Mouse (Mus musculus) 3T3-L1 (cell line): Measurements from ENCODE around the gene Best2.

Experiments
- DNase-seq: peaks from one replicate; pipeline ENCODE4 v3.0.0-alpha.2; 2015; ENCODE audit warnings: low read depth, low spot score

The Best2 gene

GRCm38 (mm10) chr8:84982499-84983011 lies 31.8 kb downstream of the Best2 start:
- DNase-seq, result peak; percentile 36

- peak; percentile 15 for DNase-seq
Measured at GRCm38 (mm10) chr8:84981644-84982498, 32.5 kb downstream of the Best2 start.

- peak; percentile 98 for DNase-seq
Measured at GRCm38 (mm10) chr8:84980622-84981358, 33.5 kb downstream of the Best2 start.

- DNase-seq, result peak; percentile 99
Measured at GRCm38 (mm10) chr8:84979599-84980421, 34.5 kb downstream of the Best2 start.

- peak; percentile 96 for DNase-seq
Measured at GRCm38 (mm10) chr8:84978248-84978940, 35.9 kb downstream of the Best2 start, which contains the start of gene Junb. Gene Junb (minus strand): TSS chr8:84978718.

GRCm38 (mm10) chr8:84977435-84978247 lies 36.7 kb downstream of the Best2 start:
- DNase-seq, result peak; percentile 78

- peak; percentile 56 for DNase-seq
Measured at GRCm38 (mm10) chr8:84976763-84977434, 37.4 kb downstream of the Best2 start.

- DNase-seq, result peak; percentile 97
Measured at GRCm38 (mm10) chr8:84976031-84976762, 38.1 kb downstream of the Best2 start.

- peak; percentile 90 for DNase-seq
Measured at GRCm38 (mm10) chr8:84975434-84975833, 38.9 kb downstream of the Best2 start.

- peak; percentile 61 for DNase-seq
Measured at GRCm38 (mm10) chr8:84974543-84975142, 39.7 kb downstream of the Best2 start.

GRCm38 (mm10) chr8:84973803-84974542 lies 40.4 kb downstream of the Best2 start:
- peak; percentile 90 for DNase-seq

GRCm38 (mm10) chr8:84973079-84973478 lies 41.3 kb downstream of the Best2 start:
- DNase-seq, result no peak

GRCm38 (mm10) chr8:84970913-84971312 lies 43.4 kb downstream of the Best2 start:
- DNase-seq, result no peak

- no peak for DNase-seq
Measured at GRCm38 (mm10) chr8:84970135-84970790, 44.1 kb downstream of the Best2 start.

GRCm38 (mm10) chr8:84969241-84970134 lies 44.8 kb downstream of the Best2 start, which contains the start of the genes Gm49661, Prdx2 and Rnaseh2a:
Gene Gm49661 (minus strand): TSS chr8:84969433.
Gene Prdx2 (plus strand): TSS chr8:84969587.
Gene Rnaseh2a (minus strand): TSS chr8:84969767.
- peak; percentile 75 for DNase-seq

GRCm38 (mm10) chr8:84968650-84969049 lies 45.7 kb downstream of the Best2 start:
- DNase-seq, result no peak
